Mouse (Mus musculus) embryonic facial prominence, embryonic 11.5 days (tissue): ENCODE measurements around the gene Ccdc152. TPM values are rescaled to one million over a fixed set of nuclear protein-coding genes. Genes with fewer than 3 reads are reported as not detected.
A peak's percentile ranks its signal among the peaks of the same experiment; 100 is the strongest.

Source experiments
- ATAC-seq: fragments of 200-750 bp; cut with Nextera tagmentation; replicated peaks from 2 replicates; pipeline ENCODE4 v1.8.0; 2017; ENCODE audit warnings: low read depth; ENCODE audit not compliant: insufficient number of reproducible peaks, low FRiP score, low TSS enrichment
- DNase-seq: peaks from one replicate; pipeline ENCODE4 v3.0.0-alpha.2; 2015; ENCODE audit warnings: low spot score
- H3K27ac ChIP-seq: fragments of 300-500 bp; sonication (generic); replicated peaks from 2 replicates; pipeline ENCODE4 v1.5.1; 2014; ENCODE audit warnings: mild to moderate bottlenecking, low read depth, low read length, control low read depth
- H3K27me3 ChIP-seq: fragments of 300-500 bp; sonication (generic); 2 replicates; pipeline ENCODE4 v1.6.1; 2014; ENCODE audit warnings: mild to moderate bottlenecking, low read length, moderate library complexity, mixed read lengths; ENCODE audit not compliant: control insufficient read depth, insufficient read depth
- H3K36me3 ChIP-seq: fragments of 300-500 bp; sonication (generic); replicated peaks from 2 replicates; pipeline ENCODE4 v1.6.1; 2014; ENCODE audit warnings: low read depth, mild to moderate bottlenecking, low read length, moderate library complexity, mixed read lengths; ENCODE audit not compliant: control insufficient read depth, insufficient read depth
- H3K4me1 ChIP-seq: fragments of 300-500 bp; sonication (generic); 2 replicates; pipeline ENCODE4 v1.6.1; 2014; ENCODE audit warnings: low read length, mixed read lengths; ENCODE audit not compliant: control insufficient read depth, insufficient read depth
- H3K4me2 ChIP-seq: fragments of 300-500 bp; sonication (generic); 2 replicates; pipeline ENCODE4 v1.6.1; 2014; ENCODE audit warnings: low read depth, mild to moderate bottlenecking, control low read depth, low read length, moderate library complexity
- H3K4me3 ChIP-seq: fragments of 300-500 bp; sonication (generic); 2 replicates; pipeline ENCODE4 v1.5.1; 2014; ENCODE audit warnings: low read depth, low read length, control low read depth
- H3K9ac ChIP-seq: fragments of 300-500 bp; sonication (generic); replicated peaks from 2 replicates; pipeline ENCODE4 v1.6.1; 2014; ENCODE audit warnings: mild to moderate bottlenecking, control low read depth, low read length
- H3K9me3 ChIP-seq: fragments of 300-500 bp; sonication (generic); replicated peaks from 2 replicates; pipeline ENCODE4 v1.6.1; 2016; ENCODE audit warnings: mild to moderate bottlenecking, low read length, inconsistent platforms, mixed read lengths; ENCODE audit not compliant: control insufficient read depth
- WGBS: fragments of 180-500 bp; shearing (Covaris S2); extraction: QIAGEN DNeasy Blood & Tissue Kit; methylation state at CpG from one replicate; pipeline ENCODE4 v1.1.7; 2014; 5-methylcytosine and 5-hydroxymethylcytosine counted together
- polyA plus RNA-seq: library from polyadenylated mRNA; unstranded; fragments of >200 nt; fragmentation: Nextera tagmentation; extraction: Ambion mirVana; gene quantifications from 2 replicates; pipeline ENCODE4 v1.2.1, GENCODE M21; 2014

Ccdc152 gene
- polyA plus RNA-seq, 1 experiment from 2014 or later, result not detected

DNA sequence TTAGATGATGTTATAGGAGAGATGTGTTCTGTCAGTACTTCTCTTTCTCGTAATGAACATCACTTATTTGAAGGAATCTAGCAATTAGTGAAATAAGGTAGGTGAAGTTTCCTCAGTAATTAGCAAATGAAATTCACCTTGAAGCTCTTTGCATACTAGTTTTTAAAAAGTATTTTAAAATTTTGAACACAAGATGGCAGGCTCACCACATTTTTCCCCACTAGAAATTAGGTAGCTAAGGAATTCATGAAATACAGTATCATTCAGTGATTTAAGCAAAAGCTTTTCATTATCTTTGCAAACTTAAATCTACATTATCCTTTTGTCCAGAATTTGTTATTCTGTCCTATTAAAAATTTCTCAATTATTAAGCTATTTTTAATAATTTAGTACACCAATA, 7.3 kb downstream of the Ccdc152 start:
- peak; percentile 22 for DNase-seq
- no peak overlapping the region for H3K4me3 ChIP-seq
- no peak overlapping the region for H3K9ac ChIP-seq
- no peak overlapping the region for H3K27ac ChIP-seq
- H3K4me2 ChIP-seq, result no peak overlapping the region
- no peak for ATAC-seq
- no peaks in the 10 kb centered on the region for H3K27me3 ChIP-seq
- 77% methylated on average over 1 of the region's 1 CpGs for WGBS
- H3K36me3 ChIP-seq, result no peaks in the 10 kb centered on the region
- H3K4me1 ChIP-seq, result no peaks in the 10 kb centered on the region
- H3K9me3 ChIP-seq, result no peaks in the 10 kb centered on the region

DNA sequence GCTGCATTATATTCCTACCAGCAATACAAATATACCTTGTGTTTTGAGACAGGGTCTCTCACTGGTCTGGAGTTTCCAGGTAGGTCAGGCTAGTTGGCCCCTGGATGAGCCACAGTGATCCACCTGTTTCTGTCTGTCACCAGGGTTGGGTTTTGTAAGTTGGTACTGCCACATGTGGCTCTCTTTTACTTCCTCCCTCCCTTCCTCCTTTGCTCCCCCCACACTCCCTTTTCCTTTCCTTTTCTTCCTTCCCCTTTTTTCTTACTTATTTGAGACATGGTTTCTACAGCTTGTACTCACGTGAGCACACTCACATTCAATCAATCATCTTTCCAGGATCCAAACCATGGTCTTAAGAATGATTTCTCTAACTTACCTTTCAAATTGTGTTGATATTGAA, 9.8 kb downstream of the Ccdc152 start:
- no peak overlapping the region for H3K9ac ChIP-seq
- H3K4me2 ChIP-seq, result no peak overlapping the region
- no peak overlapping the region for H3K27ac ChIP-seq
- no peaks in the 10 kb centered on the region for H3K4me1 ChIP-seq
- no peak overlapping the region for H3K4me3 ChIP-seq
- H3K27me3 ChIP-seq, result no peaks in the 10 kb centered on the region
- no peaks in the 10 kb centered on the region for H3K36me3 ChIP-seq
- 52% methylated on average over 1 of the region's 1 CpGs for WGBS
- DNase-seq (no peak), ATAC-seq (no peak)
- H3K9me3 ChIP-seq, result no peaks in the 10 kb centered on the region

DNA sequence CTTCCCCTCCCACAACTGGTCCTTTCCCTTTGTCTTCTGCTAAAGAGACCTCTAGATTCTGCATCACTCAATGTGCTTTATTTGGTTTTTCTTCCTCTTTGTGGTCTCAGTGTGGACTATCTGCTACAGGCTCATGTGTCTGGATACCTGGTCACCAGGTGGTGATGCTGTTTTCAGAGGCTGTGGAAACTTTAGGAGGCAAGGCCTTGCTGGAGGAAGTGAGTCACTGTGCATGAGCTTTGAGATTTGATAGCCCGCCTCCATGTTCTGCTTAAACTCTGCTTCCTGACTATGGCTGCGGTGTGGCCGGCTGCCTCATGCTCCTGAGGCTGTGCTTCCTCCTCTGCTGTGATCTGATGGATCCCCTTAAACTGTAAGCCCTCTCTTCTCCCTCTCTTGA, 12.9 kb downstream of the Ccdc152 start:
- H3K27ac ChIP-seq, result no peak overlapping the region
- no peaks in the 10 kb centered on the region for H3K27me3 ChIP-seq
- H3K4me3 ChIP-seq, result no peak overlapping the region
- 91% methylated on average over 3 of the region's 3 CpGs for WGBS
- H3K9ac ChIP-seq, result no peak overlapping the region
- no peaks in the 10 kb centered on the region for H3K9me3 ChIP-seq
- no peak overlapping the region for H3K4me2 ChIP-seq
- DNase-seq (no peak), ATAC-seq (no peak)
- no peaks in the 10 kb centered on the region for H3K4me1 ChIP-seq
- no peaks in the 10 kb centered on the region for H3K36me3 ChIP-seq

DNA sequence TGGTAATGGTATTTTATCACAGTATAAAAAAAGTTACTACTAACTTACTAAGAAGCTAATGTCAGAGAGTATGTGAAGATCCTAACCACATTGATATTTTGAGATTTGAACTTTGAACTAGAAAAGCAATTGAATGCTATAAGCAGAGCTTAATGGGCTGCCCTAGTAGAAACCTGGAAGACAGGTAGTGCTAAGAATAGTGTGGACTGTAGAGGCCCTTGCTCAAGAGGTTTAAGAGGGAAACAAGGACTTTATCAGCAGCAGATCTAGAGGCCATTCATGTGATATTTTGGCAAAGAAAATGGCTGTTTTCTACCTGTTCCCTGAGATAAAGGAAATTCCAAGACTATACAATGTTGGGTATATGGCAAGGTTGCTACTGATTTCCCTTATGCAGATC, 17.3 kb downstream of the Ccdc152 start:
- no peak overlapping the region for H3K4me2 ChIP-seq
- no peak for ATAC-seq
- H3K36me3 ChIP-seq, result no peaks in the 10 kb centered on the region

DNA sequence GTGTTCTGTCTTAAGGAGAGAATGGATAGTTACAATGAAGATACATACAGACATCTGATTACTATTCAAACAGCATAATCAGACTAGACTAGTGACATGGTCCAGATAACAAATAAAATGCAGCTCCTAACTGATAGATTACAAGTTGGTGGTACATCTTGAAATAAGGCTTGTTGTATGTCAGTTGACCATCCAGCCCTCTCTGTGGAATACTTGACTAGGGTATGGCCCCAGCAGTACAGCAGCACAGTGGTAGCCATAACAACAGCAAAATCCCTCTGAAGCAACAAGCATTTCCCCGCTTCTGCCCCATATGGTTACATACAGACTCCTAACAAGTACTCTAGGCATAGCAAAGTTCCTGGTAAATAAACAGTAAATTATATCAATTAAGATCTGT, 21.6 kb downstream of the Ccdc152 start:
- Histone ChIP-seq H3K4me1 (no peaks in the 10 kb centered on the region), H3K4me2 (no peak overlapping the region), H3K36me3 (no peaks in the 10 kb centered on the region), H3K27me3 (no peaks in the 10 kb centered on the region), H3K9me3 (no peaks in the 10 kb centered on the region), H3K27ac (no peak overlapping the region), H3K9ac (no peak overlapping the region), H3K4me3 (no peak overlapping the region)
- WGBS, result 82% methylated on average over 1 of the region's 1 CpGs
- DNase-seq (no peak), ATAC-seq (no peak)

More for the DNA sequence above, 17.3 kb downstream of the Ccdc152 start:
- DNase-seq, result no peak
- Histone ChIP-seq H3K9me3 (no peaks in the 10 kb centered on the region), H3K4me3 (no peak overlapping the region), H3K27me3 (no peaks in the 10 kb centered on the region), H3K27ac (no peak overlapping the region), H3K9ac (no peak overlapping the region), H3K4me1 (no peaks in the 10 kb centered on the region)

DNA sequence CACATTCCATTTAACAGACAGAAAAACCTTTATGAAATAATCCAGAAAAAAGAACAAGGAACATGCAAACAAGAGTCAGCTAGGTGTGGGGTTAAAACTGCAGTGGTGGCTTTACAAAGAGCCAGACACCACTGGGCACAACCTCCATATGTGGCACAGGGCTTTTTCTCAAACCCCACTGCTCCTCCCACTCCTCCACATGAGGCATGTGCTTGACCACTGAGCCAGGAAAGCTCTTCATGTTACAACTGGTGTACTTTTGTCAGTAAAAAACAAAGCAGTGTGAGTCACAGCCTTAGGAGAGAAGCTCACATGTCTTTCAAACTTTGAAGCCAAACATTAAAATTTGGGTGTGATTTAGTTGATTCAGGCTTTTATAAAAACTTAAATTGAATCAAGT, 22.1 kb downstream of the Ccdc152 start:
- Histone ChIP-seq H3K27me3 (no peaks in the 10 kb centered on the region), H3K27ac (no peak overlapping the region), H3K4me1 (no peaks in the 10 kb centered on the region), H3K9me3 (no peaks in the 10 kb centered on the region), H3K4me2 (no peak overlapping the region), H3K36me3 (no peaks in the 10 kb centered on the region), H3K9ac (no peak overlapping the region), H3K4me3 (no peak overlapping the region)
- DNase-seq (no peak), ATAC-seq (no peak)

DNA sequence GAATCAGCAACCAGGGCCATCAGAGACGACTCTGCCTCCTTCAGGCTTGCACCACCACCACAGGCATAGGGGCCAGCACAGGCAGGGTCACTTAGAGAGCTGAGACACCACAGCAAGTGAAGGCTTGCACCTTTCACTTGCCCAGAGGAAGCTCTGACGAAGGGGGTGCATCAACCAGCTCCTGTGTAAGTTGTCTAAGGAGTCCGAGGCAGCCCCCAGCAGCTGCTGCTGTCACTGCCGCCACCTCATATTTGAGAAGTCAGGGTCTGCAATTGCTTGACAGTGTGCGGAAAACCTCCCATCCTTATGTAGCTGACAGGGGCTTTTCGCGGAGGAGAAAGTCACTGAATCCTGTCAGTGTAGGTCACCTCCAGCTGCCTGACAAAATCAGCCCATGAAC, 24.1 kb downstream of the Ccdc152 start:
- H3K9ac ChIP-seq, result no peak overlapping the region
- H3K4me2 ChIP-seq, result no peak overlapping the region
- H3K27me3 ChIP-seq, result no peaks in the 10 kb centered on the region
- no peak overlapping the region for H3K4me3 ChIP-seq
- no peaks in the 10 kb centered on the region for H3K4me1 ChIP-seq
- DNase-seq (no peak), ATAC-seq (no peak)
- H3K27ac ChIP-seq, result no peak overlapping the region
- 83% methylated on average over 7 of the region's 7 CpGs for WGBS
- no peaks in the 10 kb centered on the region for H3K36me3 ChIP-seq
- H3K9me3 ChIP-seq, result no peaks in the 10 kb centered on the region

DNA sequence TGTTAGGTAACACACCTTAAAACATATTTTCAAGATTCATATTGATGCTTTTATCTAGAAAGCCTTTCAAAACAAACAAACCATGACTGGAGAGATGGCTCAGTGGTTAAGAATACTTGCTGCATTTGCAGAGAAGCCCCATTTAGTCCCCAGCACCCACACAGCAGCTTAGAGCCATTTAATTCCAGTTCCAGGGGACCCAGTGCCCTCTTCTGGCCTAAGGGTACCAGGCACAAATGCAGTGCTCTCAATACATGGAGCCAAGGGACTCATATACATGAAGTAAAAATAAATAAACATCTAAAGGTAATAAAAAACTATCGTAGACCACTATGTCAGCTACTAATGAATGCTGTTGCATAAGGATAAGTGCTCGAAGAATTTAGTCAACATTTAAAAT, 25.9 kb downstream of the Ccdc152 start:
- Histone ChIP-seq H3K36me3 (no peaks in the 10 kb centered on the region), H3K4me1 (no peaks in the 10 kb centered on the region), H3K4me2 (no peak overlapping the region), H3K9ac (no peak overlapping the region), H3K9me3 (no peaks in the 10 kb centered on the region), H3K27me3 (no peaks in the 10 kb centered on the region), H3K4me3 (no peak overlapping the region), H3K27ac (no peak overlapping the region)
- WGBS, result 84% methylated on average over 2 of the region's 2 CpGs
- no peak for ATAC-seq
- no peak for DNase-seq

DNA sequence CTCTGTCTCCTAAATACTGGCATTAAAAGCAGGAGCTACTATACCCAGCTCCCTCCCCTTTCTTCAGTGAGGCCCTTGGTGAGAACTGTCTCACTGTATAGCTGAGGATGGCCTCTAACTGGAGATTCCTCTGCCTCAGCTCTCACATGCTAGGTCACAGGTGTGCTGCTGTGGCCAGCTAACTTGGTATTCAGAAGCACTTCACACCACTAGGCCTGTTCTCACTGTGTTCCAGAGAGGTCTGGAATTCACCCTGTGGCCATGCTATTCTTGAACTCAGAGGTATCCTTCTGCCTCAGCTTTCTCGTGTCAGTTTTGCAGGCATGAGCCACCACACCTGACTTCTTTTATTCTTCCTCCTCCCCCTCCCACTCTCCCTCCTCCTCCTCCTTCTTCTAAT, 30.1 kb downstream of the Ccdc152 start:
- H3K4me2 ChIP-seq, result no peak overlapping the region
- ATAC-seq (no peak), DNase-seq (no peak)
- H3K4me1 ChIP-seq, result no peaks in the 10 kb centered on the region
- H3K9ac ChIP-seq, result no peak overlapping the region
- no peaks in the 10 kb centered on the region for H3K27me3 ChIP-seq
- H3K4me3 ChIP-seq, result no peak overlapping the region
- H3K9me3 ChIP-seq, result no peaks in the 10 kb centered on the region
- no peaks in the 10 kb centered on the region for H3K36me3 ChIP-seq
- 78% methylated on average over 1 of the region's 1 CpGs for WGBS
- no peak overlapping the region for H3K27ac ChIP-seq
